Mouse (Mus musculus) ES-Bruce4 (cell line): ENCODE data around the gene Bet1l.

Experiments used
- CTCF ChIP-seq: IDR thresholded peaks from one replicate; pipeline ENCODE4 v1.8.1; 2011; ENCODE audit warnings: low read depth, low read length
- EP300 ChIP-seq: IDR thresholded peaks from 2 replicates; pipeline ENCODE4 v1.6.1; 2011; ENCODE audit warnings: low read depth, low read length; ENCODE audit not compliant: insufficient read depth
- POLR2A ChIP-seq: IDR thresholded peaks from one replicate; pipeline ENCODE4 v1.8.1; 2011; ENCODE audit warnings: low read length; ENCODE audit not compliant: insufficient read depth

GRCm38 (mm10) chr7:140848591-140848990, 8.8 kb downstream of the Bet1l start:
- TF ChIP-seq CTCF, result no peak
- TF ChIP-seq POLR2A, result no peak
- no peak for TF ChIP-seq EP300
